Mouse (Mus musculus) intestine, embryonic 15.5 days (tissue): Measurements from ENCODE around the gene Slc7a10. TPM values are rescaled to one million over a fixed set of nuclear protein-coding genes. Genes with fewer than 3 reads are reported as not detected.

Experiments used
- ATAC-seq: fragments of 200-750 bp; cut with Nextera tagmentation; 2 replicates; pipeline ENCODE4 v1.8.0; 2017; ENCODE audit warnings: moderate TSS enrichment, moderate library complexity
- H3K27ac ChIP-seq: fragments of 300-500 bp; sonication (generic); 2 replicates; pipeline ENCODE4 v1.5.1; 2015; ENCODE audit warnings: mild to moderate bottlenecking, inconsistent platforms
- H3K27me3 ChIP-seq: fragments of 300-500 bp; sonication (generic); replicated peaks from 2 replicates; pipeline ENCODE4 v1.6.1; 2015; ENCODE audit warnings: inconsistent platforms
- H3K36me3 ChIP-seq: fragments of 300-500 bp; sonication (generic); 2 replicates; pipeline ENCODE4 v1.6.1; 2015; ENCODE audit warnings: inconsistent platforms
- H3K4me1 ChIP-seq: fragments of 300-500 bp; sonication (generic); replicated peaks from 2 replicates; pipeline ENCODE4 v1.6.1; 2015; ENCODE audit warnings: inconsistent platforms
- H3K4me2 ChIP-seq: fragments of 300-500 bp; sonication (generic); replicated peaks from 2 replicates; pipeline ENCODE4 v1.6.1; 2015; ENCODE audit warnings: mild to moderate bottlenecking, inconsistent platforms
- H3K4me3 ChIP-seq: fragments of 300-500 bp; sonication (generic); replicated peaks from 2 replicates; pipeline ENCODE4 v1.5.1; 2015; ENCODE audit warnings: inconsistent platforms
- H3K9ac ChIP-seq: fragments of 300-500 bp; sonication (generic); 2 replicates; pipeline ENCODE4 v1.6.1; 2015; ENCODE audit warnings: inconsistent platforms
- H3K9me3 ChIP-seq: fragments of 300-500 bp; sonication (generic); 2 replicates; pipeline ENCODE4 v1.6.1; 2016; ENCODE audit warnings: inconsistent platforms
- WGBS: fragments of 180-500 bp; shearing (Covaris S2); methylation state at CpG from one replicate; pipeline ENCODE4 v1.1.7; 2015; 5-methylcytosine and 5-hydroxymethylcytosine counted together
- polyA plus RNA-seq: library from polyadenylated mRNA; unstranded; fragments of >200 nt; fragmentation: Nextera tagmentation; extraction: Ambion mirVana; gene quantifications from 2 replicates; pipeline ENCODE4 v1.2.1, GENCODE M21; 2015

Gene Slc7a10
- polyA plus RNA-seq, 1 experiment from 2014 or later: 1.7 TPM

DNA sequence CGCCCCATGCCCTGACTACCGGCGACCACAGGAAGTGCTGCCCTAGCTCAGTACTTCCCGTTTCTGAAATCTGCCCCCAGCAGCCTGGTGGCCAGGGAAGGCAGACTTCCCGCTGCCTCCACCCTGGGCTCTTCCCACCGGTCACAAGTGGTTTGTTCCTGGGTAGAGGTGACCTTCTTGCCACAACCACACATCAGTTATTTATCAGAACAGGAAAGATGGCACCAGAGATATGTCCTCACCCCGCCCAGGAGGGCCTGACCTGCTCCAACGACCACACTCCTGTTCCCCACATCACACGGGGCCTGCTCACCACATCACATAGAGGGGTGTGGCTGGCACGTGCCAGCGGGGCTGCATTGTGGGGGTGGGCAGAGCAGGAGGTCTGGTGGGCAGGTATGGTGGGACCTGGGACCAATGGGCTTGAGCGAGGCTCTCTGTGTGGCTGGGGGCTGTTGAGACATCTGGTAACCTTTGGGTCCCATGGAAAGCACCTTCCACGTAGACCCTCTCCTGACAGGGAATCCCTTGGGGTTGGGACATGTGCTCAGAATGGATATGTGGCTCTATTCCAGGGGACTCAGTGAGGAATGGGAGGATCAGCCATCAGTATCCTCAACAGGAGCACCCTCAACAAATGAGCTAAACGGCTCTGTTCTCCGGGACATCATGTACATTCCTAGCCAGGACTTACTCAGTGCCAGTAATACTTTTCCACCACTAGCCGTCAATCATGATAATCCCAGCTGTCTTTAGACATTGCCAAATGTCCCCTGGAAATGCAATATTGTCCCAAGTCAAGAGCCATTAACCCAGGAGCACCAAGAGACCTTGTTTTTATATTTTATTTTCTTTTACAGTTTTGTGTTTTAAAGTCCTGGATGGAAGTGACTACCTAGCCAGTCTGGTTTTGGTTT lies 29.4 kb upstream of the Slc7a10 start:
- H3K9ac ChIP-seq: no peak overlapping the region
- no peaks in the 10 kb centered on the region for H3K9me3 ChIP-seq
- H3K4me1 ChIP-seq: no peaks in the 10 kb centered on the region
- WGBS: 67% methylated on average over 16 of the region's 16 CpGs
- H3K27me3 ChIP-seq: no peaks in the 10 kb centered on the region
- no peak overlapping the region for H3K4me3 ChIP-seq
- H3K27ac ChIP-seq: no peak overlapping the region
- H3K4me2 ChIP-seq: no peak overlapping the region
- no peaks in the 10 kb centered on the region for H3K36me3 ChIP-seq
- no peak; the same call in 1 of the 2 replicates for ATAC-seq

DNA sequence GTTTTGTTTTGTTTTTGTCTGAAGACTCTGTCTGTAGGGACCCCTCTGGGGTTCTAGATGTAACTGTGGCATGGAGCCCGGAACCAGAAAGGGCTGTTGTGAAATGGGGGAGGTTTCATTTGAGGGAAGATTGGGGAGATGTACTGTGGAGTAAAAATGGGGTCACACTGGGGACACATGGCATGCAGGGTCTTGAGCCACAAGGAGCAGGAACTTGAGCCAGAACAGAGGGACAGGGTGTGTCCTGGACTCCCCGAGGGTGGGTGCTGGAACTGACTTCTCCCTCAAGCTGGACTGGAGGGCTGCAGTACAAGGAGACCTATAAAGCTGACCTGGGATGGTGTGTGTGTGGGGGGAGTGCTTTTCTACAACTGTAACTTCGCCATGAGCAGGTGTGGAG lies 28.7 kb upstream of the Slc7a10 start:
- no peak for ATAC-seq
- no peak overlapping the region for H3K4me2 ChIP-seq
- no peak overlapping the region for H3K27ac ChIP-seq
- no peaks in the 10 kb centered on the region for H3K4me1 ChIP-seq
- H3K9me3 ChIP-seq: no peaks in the 10 kb centered on the region
- H3K4me3 ChIP-seq: no peak overlapping the region
- H3K36me3 ChIP-seq: no peaks in the 10 kb centered on the region
- no peak overlapping the region for H3K9ac ChIP-seq
- no peaks in the 10 kb centered on the region for H3K27me3 ChIP-seq
- 71% methylated on average over 3 of the region's 3 CpGs for WGBS

GRCm38 (mm10) chr7:35162443-35162842 lies 23.7 kb upstream of the Slc7a10 start:
- Histone ChIP-seq H3K27ac (no peak overlapping the region), H3K4me1 (no peaks in the 10 kb centered on the region), H3K27me3 (no peaks in the 10 kb centered on the region), H3K36me3 (no peaks in the 10 kb centered on the region), H3K4me3 (no peak overlapping the region), H3K9ac (no peak overlapping the region), H3K9me3 (no peaks in the 10 kb centered on the region), H3K4me2 (no peak overlapping the region)
- 82% methylated on average over 6 of the region's 6 CpGs for WGBS
- no peak for ATAC-seq

- WGBS: 74% methylated on average over 7 of the region's 7 CpGs
- no peaks in the 10 kb centered on the region for H3K27me3 ChIP-seq
- H3K9me3 ChIP-seq: no peaks in the 10 kb centered on the region
- no peaks in the 10 kb centered on the region for H3K4me1 ChIP-seq
- no peak overlapping the region for H3K4me3 ChIP-seq
- H3K27ac ChIP-seq: no peak overlapping the region
- no peak for ATAC-seq
- no peaks in the 10 kb centered on the region for H3K36me3 ChIP-seq
- H3K9ac ChIP-seq: no peak overlapping the region
- H3K4me2 ChIP-seq: no peak overlapping the region
Observed at GRCm38 (mm10) chr7:35163600-35163999, 22.6 kb upstream of the Slc7a10 start.

DNA sequence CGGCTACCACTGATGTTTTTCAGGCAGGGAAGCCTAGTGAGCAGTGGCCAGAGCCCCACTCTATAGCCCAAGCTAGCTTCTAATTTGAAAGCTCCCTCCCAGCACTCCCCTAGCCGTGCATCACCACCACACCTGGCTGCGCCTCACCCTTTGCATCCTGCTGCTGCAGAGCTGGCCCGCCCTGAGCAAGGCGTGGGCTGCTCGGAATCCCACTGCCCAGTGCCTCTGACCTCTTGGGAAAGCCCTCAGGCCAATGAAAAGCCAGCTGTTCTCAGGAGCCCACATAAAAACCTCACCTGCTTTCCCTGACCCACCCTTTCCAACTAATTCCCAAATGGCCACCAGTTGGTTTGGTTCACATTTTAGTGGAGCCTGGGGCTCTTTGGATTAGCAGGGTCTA lies 22.1 kb upstream of the Slc7a10 start:
- H3K9ac ChIP-seq: no peak overlapping the region
- no peak overlapping the region for H3K27ac ChIP-seq
- no peaks in the 10 kb centered on the region for H3K36me3 ChIP-seq
- 68% methylated on average over 6 of the region's 6 CpGs for WGBS
- no peaks in the 10 kb centered on the region for H3K27me3 ChIP-seq
- H3K4me3 ChIP-seq: no peak overlapping the region
- ATAC-seq: no peak
- no peaks in the 10 kb centered on the region for H3K4me1 ChIP-seq
- H3K9me3 ChIP-seq: no peaks in the 10 kb centered on the region
- H3K4me2 ChIP-seq: no peak overlapping the region

DNA sequence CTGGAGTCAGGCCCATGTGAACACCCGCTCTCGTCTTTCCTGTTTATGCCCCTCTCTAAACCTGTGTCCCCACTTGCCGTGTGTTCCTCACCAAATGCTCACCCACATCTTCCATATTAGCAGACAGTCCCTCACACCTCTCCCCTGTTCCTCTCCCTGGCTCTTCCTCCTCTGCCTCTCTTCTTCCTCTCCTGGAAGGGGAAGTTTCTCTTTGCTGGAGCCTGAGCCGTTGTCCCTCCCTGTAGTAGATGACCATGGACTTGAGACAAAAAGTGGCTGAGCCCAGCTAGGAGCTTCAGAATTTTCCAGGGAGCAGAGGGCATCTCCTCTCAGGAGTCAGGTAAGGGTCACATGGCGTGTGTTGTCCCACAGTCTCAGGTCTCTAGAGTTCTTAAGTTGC lies 19.2 kb upstream of the Slc7a10 start:
- no peak overlapping the region for H3K9ac ChIP-seq
- peaks cover 3% of the 10 kb centered on the region; the same call in 1 of the 2 replicates for H3K4me1 ChIP-seq
- H3K4me2 ChIP-seq: no peak overlapping the region
- H3K27me3 ChIP-seq: no peaks in the 10 kb centered on the region; the same call in 1 of the 2 replicates
- 79% methylated on average over 5 of the region's 5 CpGs for WGBS
- no peak for ATAC-seq
- H3K4me3 ChIP-seq: no peak overlapping the region
- no peaks in the 10 kb centered on the region for H3K36me3 ChIP-seq
- H3K27ac ChIP-seq: no peak overlapping the region
- H3K9me3 ChIP-seq: no peaks in the 10 kb centered on the region

GRCm38 (mm10) chr7:35167925-35168324 lies 18.3 kb upstream of the Slc7a10 start:
- Histone ChIP-seq H3K27me3 (no peaks in the 10 kb centered on the region; the same call in 1 of the 2 replicates), H3K36me3 (no peaks in the 10 kb centered on the region), H3K4me2 (no peak overlapping the region), H3K27ac (no peak overlapping the region), H3K9me3 (no peaks in the 10 kb centered on the region), H3K4me3 (no peak overlapping the region), H3K4me1 (peaks cover 6% of the 10 kb centered on the region; the same call in 1 of the 2 replicates), H3K9ac (no peak overlapping the region)
- WGBS: 67% methylated on average over 2 of the region's 2 CpGs
- no peak for ATAC-seq

- peaks cover 6% of the 10 kb centered on the region; the same call in 1 of the 2 replicates for H3K4me1 ChIP-seq
- no peaks in the 10 kb centered on the region for H3K9me3 ChIP-seq
- no peak overlapping the region for H3K27ac ChIP-seq
- ATAC-seq: peak; percentile 65
- no peak overlapping the region for H3K4me2 ChIP-seq
- H3K9ac ChIP-seq: no peak overlapping the region
- WGBS: 13% methylated on average over 6 of the region's 6 CpGs
- no peak overlapping the region for H3K4me3 ChIP-seq
- H3K27me3 ChIP-seq: no peaks in the 10 kb centered on the region; the same call in 1 of the 2 replicates
- H3K36me3 ChIP-seq: no peaks in the 10 kb centered on the region
Observed at GRCm38 (mm10) chr7:35169341-35169740, 16.8 kb upstream of the Slc7a10 start.

DNA sequence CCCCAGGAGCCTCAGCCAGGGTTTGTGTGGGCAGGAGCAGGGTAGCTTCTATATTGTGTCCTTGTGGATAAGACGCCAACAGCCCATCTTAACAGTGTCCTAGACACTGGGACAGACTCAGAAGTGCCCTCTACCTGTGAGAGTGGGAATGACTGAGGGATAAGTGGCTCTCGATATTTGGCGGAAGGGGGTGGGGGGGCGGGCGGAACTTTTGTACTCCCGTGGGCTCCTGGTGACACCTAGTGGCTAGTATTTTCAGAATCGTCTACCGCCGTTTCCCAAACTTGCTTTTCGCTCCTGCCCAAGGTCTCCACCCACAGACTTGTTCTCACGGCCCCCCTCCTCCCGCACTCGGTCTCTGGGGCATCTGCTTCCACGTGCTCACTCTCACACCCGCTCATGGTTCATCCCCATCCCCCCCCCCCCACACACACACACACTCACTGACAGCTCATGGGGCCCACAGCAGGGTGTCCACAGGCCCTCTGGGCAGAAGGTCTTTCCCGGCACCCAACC lies 14.3 kb upstream of the Slc7a10 start:
- peak overlapping the region; percentile 45 for H3K4me2 ChIP-seq
- WGBS: 2% methylated on average over 16 of the region's 16 CpGs
- H3K4me1 ChIP-seq: peaks cover 6% of the 10 kb centered on the region; the same call in 1 of the 2 replicates
- no peaks in the 10 kb centered on the region; the same call in 1 of the 2 replicates for H3K27me3 ChIP-seq
- H3K4me3 ChIP-seq: no peak overlapping the region
- no peak overlapping the region for H3K27ac ChIP-seq
- no peaks in the 10 kb centered on the region for H3K36me3 ChIP-seq
- H3K9ac ChIP-seq: no peak overlapping the region
- ATAC-seq: peak; percentile 76
- H3K9me3 ChIP-seq: no peaks in the 10 kb centered on the region

- H3K4me2 ChIP-seq: no peak overlapping the region
- H3K27ac ChIP-seq: no peak overlapping the region
- no peaks in the 10 kb centered on the region for H3K36me3 ChIP-seq
- ATAC-seq: no peak
- no peaks in the 10 kb centered on the region; the same call in 1 of the 2 replicates for H3K27me3 ChIP-seq
- H3K4me3 ChIP-seq: no peak overlapping the region
- no peak overlapping the region for H3K9ac ChIP-seq
- H3K4me1 ChIP-seq: peaks cover 6% of the 10 kb centered on the region; the same call in 1 of the 2 replicates
- no peaks in the 10 kb centered on the region for H3K9me3 ChIP-seq
- 76% methylated on average over 4 of the region's 4 CpGs for WGBS
Observed at GRCm38 (mm10) chr7:35172519-35172918, 13.7 kb upstream of the Slc7a10 start.

GRCm38 (mm10) chr7:35175533-35175932 lies 10.7 kb upstream of the Slc7a10 start:
- 73% methylated on average over 4 of the region's 4 CpGs for WGBS
- Histone ChIP-seq H3K4me1 (peaks cover 6% of the 10 kb centered on the region; the same call in 1 of the 2 replicates), H3K9ac (no peak overlapping the region), H3K36me3 (no peaks in the 10 kb centered on the region), H3K4me3 (no peak overlapping the region), H3K4me2 (no peak overlapping the region), H3K27ac (no peak overlapping the region), H3K27me3 (no peaks in the 10 kb centered on the region), H3K9me3 (no peaks in the 10 kb centered on the region; the same call in 1 of the 2 replicates)
- ATAC-seq: no peak

DNA sequence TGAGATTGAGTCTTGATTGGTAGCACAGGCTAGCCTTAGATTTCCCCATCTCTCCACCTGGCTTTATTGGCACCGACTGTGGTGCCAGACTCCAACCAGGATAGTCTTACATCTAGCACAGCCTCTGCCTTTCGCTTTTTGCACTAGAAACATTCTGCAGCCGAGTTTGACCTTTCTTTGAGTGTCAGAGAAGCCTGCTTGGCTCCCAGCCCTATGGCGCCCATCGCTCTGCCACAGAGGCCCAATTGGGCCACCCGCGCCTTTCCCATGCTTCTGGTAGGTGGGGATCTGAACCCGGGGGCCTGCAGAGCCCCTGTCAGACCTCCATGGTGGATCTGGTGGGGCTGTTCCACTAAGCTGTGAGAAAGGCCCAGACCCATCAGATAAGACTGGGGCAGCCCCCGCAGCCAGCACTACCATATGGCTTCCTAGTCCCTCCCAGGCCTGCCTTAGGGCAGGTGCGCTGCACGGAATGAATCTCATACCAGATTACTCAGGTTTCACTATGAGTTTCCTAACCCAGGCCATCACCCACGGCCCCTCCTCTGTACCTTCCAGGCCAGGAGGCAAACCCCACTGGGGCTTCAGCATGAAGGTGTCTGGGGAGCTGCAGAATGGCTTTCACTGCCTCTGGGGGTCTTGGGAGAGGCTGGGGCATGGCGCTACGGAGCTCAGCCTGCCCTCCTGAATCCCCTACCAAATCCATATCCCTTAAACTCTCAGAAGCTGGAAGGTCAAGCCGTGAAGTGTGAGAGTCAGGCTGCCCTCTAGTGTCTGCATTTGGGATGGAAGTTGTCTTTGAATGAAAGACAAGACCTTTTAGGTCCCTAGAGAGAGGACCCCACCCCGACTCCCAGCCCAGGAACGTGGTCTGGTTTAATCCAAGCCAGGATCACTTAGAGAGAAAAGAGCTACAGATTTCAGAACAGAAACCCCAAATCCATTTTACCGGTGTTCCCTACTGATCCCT lies 9.5 kb upstream of the Slc7a10 start:
- Histone ChIP-seq H3K4me2 (no peak overlapping the region), H3K9me3 (no peaks in the 10 kb centered on the region; the same call in 1 of the 2 replicates), H3K27ac (no peak overlapping the region), H3K4me3 (no peak overlapping the region), H3K9ac (no peak overlapping the region), H3K27me3 (no peaks in the 10 kb centered on the region), H3K4me1 (peaks cover 4% of the 10 kb centered on the region; the same call in 1 of the 2 replicates), H3K36me3 (no peaks in the 10 kb centered on the region)
- WGBS: 50% methylated on average over 18 of the region's 18 CpGs
- ATAC-seq: no peak
